Mouse (Mus musculus) forelimb bud, embryonic 11.5 days (tissue): Measurements from ENCODE around the gene Klhl29.
A peak's percentile ranks its signal among the peaks of the same experiment; 100 is the strongest.

ENCODE experiments used
- DNase-seq: peaks from one replicate; pipeline ENCODE4 v3.0.0-alpha.2; 2012; ENCODE audit warnings: low read depth, low spot score

Gene Klhl29

GRCm38 (mm10) chr12:5254246-5254982, 121.1 kb downstream of the Klhl29 start:
- no peak for DNase-seq

DNA sequence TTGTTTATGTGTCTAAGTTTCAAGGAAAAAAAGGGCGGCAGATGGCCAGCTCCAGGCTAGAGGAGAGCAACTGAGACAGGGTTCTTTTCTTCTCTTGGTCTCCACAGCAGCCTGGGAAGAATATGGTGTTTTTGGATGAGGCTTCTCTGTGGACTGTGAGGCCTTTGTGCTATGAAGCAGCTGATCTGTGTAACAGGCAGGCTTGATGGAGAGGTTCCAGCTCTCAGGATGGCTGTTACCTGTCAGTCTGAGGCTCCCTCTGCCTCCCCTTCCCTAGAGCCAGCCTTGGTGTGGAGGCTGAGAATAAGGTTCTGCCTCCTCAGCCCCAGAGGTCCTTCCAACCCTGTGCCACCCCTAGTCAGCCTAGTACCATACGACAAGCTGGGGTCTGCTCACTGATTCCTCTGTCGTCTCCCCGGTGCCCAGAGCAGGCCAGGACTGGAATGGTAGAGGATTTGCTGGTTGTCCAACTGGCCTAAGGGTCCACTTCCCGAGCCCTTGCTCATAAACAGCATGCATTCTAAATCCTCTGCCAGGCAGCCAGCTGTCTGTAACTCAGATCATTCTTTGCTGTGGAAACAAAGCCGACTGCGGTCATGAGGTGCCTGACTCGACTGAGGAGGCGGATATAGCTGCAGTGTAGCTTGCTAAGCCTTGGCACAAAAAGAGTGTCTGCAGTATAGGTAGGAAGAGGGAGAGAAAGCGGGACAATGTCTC, 122.0 kb downstream of the Klhl29 start:
- no peak for DNase-seq

DNA sequence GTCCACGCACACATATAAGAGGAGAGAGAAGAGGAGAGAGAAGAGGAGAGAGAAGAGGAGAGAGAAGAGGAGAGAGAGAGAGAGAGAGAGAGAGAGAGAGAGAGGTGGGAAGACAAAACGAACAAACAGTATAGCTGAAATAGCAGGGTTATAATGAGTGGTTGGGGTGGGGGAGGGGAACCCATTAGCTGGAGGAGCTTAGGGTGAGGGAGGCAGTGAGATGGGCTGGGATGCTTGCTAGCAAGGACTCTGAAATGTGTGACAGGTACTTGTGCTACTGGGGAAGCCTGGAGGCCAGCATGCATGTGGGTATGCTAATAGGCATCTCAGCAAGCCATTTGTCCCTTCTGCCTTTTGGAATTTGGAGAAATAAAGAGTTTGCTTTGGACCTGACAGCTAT, 122.9 kb downstream of the Klhl29 start:
- DNase-seq = no peak

GRCm38 (mm10) chr12:5250042-5250441, 125.4 kb downstream of the Klhl29 start:
- peak; percentile 29 for DNase-seq

GRCm38 (mm10) chr12:5249068-5249467, 126.4 kb downstream of the Klhl29 start:
- no peak for DNase-seq

DNA sequence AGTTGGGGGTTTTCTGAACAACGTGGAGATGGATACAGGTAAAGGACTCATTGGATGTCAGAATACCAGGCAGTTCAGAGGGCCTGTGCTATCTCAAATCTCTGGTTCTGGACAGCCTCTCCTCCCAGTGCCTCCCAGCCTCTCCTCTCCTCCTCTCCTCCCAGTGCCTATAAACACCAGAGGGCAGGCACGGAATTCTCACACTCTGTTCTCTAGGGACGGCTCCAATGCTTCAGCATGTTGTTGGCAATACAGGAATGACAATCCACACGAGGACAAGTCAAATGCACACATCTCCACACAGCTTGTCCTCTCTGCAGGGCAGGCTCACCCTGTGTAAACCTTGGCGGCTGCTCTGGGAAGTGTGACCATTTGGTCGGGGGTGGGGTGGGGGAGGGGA, 128.0 kb downstream of the Klhl29 start:
- DNase-seq = no peak

GRCm38 (mm10) chr12:5246721-5247341, 128.7 kb downstream of the Klhl29 start:
- DNase-seq = no peak

- DNase-seq = no peak
Observed at GRCm38 (mm10) chr12:5246193-5246621, 129.3 kb downstream of the Klhl29 start.

- no peak for DNase-seq
Observed at GRCm38 (mm10) chr12:5245207-5245597, 130.3 kb downstream of the Klhl29 start.

DNA sequence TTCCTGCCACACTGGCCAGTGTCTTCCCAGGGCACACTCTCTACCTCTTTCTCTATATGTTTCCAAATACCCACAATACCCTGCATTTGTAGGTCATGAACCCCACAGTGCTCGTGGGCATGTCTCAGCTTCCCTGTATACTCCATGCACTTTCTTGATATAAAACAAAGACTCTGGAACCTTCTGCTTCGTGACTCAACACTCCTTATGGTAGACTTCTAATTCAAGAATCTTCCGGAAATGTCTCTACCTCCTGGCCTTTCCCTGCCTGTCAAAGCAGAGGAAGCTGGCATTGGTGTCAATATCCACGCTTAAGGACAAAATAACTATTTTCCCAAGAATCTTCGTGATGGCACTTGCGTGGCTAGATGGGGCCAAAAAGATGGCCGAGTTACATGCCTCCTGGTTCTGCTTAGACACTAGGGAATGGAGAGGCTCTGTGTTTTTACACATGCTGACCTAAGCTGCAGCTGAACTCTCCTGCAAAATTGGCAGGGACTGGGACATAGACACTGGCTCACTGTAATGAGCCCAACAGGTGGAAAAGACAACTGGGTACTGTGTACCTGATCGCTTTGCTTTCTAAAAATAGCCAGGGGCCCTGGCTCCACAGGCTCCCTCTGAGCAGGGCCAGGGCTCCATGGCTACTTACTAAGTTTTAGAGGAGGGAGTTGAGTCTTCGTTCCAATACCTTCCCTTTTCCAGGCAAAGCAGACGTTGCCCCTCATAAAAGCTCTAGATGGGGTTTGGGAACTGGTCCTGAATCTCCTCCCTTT, 130.9 kb downstream of the Klhl29 start:
- no peak for DNase-seq

- DNase-seq = no peak
Observed at GRCm38 (mm10) chr12:5243867-5244266, 131.6 kb downstream of the Klhl29 start.

DNA sequence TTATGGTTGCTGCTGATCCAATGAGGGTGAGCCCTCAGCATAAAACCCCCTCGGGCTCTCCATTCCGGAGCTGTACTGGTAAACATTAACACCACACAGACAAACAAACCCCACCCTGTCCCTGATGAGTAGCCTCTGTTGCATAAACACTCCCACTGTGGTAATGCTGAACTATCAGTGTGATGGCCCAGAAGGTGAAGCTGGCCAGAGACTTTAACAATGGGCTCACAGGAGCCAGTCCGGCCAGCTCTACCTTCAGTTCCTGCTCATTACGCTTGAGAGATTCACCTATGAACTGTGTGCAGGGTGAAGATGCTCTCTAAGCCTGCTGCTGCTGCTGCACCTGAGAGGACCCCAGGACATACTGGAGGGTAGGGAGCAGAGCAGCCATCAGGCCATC, 132.0 kb downstream of the Klhl29 start:
- no peak for DNase-seq

GRCm38 (mm10) chr12:5242551-5243330, 132.7 kb downstream of the Klhl29 start:
- DNase-seq = no peak

- DNase-seq = peak; percentile 54
Observed at GRCm38 (mm10) chr12:5239451-5240245, 135.8 kb downstream of the Klhl29 start.

DNA sequence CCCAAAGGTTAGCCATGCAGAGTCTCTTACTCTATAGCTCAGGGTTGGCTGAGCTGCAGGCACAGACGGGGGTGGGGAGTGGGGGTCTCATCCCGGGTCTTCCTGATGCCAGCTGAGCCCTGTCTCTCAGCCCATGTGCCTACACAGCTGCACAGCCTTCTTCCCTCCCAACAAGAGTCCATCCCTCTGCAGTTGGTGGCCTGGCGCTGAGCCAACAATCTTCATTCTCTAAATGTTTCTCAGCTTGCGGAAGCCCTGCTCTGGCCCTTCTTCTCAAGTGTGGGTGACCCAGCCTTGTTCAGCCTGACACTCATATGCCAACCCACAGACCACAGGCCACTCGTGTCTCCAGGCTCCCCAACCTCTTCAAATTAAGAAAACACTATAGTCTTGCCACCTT, 138.4 kb downstream of the Klhl29 start:
- DNase-seq = no peak

- no peak for DNase-seq
Observed at GRCm38 (mm10) chr12:5235596-5235995, 139.9 kb downstream of the Klhl29 start.

- no peak for DNase-seq
Observed at GRCm38 (mm10) chr12:5230504-5230903, 145.0 kb downstream of the Klhl29 start.

DNA sequence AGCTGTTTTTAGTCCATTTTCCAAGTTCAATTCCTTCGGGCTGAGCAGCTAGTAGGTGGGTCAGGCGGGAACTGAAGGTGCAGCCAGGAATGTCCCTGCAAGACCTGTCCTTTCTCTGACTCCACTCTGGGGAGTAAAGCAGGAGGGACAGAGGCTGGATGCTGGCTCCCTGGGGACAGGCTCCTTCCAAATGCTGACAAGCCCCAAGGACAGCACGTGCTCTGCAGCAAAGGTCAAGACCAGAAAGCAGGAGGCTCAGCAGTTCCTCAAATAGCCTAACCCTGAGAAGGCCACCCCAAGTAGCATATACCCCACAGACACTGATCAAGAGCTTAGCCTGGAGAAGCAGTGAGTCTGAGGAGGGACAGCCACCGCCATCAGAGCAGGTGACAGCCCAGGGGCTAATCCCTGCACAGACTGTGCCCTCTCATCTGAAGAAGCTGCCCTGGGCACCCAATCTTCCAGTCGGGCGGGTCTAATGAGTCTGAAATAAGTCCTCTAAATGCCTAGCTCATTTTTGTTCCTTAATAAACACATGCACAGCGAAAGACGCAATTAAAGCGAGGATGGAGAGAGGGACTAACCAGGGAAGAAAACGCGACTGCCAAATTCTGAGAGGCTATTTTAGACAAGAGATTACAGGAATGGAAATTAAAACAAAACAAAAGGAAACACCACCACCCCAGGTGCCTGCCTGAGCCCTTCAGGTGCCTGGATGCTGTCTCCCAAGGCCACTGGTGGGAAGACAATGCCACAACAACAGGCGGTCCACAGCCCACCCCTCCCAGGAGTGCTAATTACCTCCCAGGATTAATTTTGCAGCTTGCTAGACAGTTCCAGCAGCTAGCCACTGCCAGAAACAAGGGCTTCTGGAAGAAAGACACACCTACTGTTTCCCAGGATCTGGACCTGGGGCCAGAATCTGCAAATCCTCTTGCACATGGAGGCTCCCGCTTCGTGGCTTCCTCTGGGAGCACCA, 148.5 kb downstream of the Klhl29 start:
- no peak for DNase-seq

DNA sequence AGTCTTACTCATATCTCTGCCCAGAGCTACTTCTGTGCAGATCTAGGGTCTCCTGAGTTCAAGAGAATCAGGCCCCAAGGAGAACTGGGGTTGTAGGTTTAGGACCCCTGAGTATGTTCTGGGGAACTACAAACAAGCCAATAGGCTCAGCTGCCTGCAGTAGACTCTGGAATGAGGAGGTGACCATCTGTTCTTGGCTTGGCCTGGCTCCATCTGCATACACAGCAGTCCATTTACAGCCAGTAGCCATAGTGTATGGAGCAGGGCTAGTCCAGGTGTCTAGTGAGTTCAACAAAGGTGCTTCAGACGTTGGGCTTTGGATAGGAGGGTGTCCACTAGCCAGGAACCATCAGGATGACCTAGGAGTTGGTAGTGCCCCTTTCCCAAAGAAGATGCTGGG, 151.9 kb downstream of the Klhl29 start:
- DNase-seq = no peak
